ENCODE assay signal across 21 mouse cellular contexts in genomic region chr2:173534581-173534980, GRCm38 (mm10). TPM values are rescaled to one million over a fixed set of nuclear protein-coding genes. Genes with fewer than 3 reads are reported as not detected.
DNase-seq lines count a peak whose midpoint lies in the region; ATAC-seq and TF ChIP-seq lines count a peak whose summit lies in the region.
"Had no signal": no experiment of that assay in that cellular context is flagged by ENCODE, and none has a peak within 500 bp of the region (broad histone marks: within the 10 kb centered on the region; RNA-seq: fewer than 3 reads in every experiment).

No protein-coding gene starts in this region.

- peak; percentile 24 for DNase-seq in lung, postnatal 0 days (ENCODE audit: low spot score)
- DNase-seq in lung, postnatal 4 days = no peak
- peak; percentile 57 for DNase-seq in thymus, postnatal 14 days
- DNase-seq in adrenal gland, adult (ENCODE audit: inconsistent age in 2 of 2, low spot score in 1 of 2) = no peak
- DNase-seq in forebrain, embryonic 10.5 days (ENCODE audit: extremely low spot score, low spot score) = no peak
- DNase-seq in ovary, adult 18-20 months (ENCODE audit: low spot score) = no peak
- DNase-seq: cerebellum, postnatal 36 days; heart, postnatal 10 days; kidney, postnatal 25 days had no signal

- no peaks in the 10 kb centered on the region for H3K9me3 ChIP-seq in lung, postnatal 0 days (ENCODE audit: low read length)
- H3K9me3 ChIP-seq in forebrain, embryonic 10.5 days = no peaks in the 10 kb centered on the region
- H3K9me3 ChIP-seq: embryonic facial prominence, embryonic 13.5 days; midbrain, embryonic 12.5 days; neural tube, embryonic 12.5 days had no signal

- H3K27me3 ChIP-seq in lung, postnatal 0 days (replicated peaks; ENCODE audit: insufficient read depth, low read length) = no peaks in the 10 kb centered on the region
- H3K27me3 ChIP-seq in forebrain, embryonic 10.5 days (ENCODE audit: poor library complexity, severe bottlenecking) = no peaks in the 10 kb centered on the region
- H3K27me3 ChIP-seq: embryonic facial prominence, embryonic 13.5 days; neural tube, embryonic 12.5 days had no signal

- no peak overlapping the region for H3K9ac ChIP-seq in lung, postnatal 0 days (replicated peaks; ENCODE audit: low read depth)
- H3K9ac ChIP-seq: embryonic facial prominence, embryonic 13.5 days; midbrain, embryonic 12.5 days; neural tube, embryonic 12.5 days had no signal

- no peak overlapping the region for H3K27ac ChIP-seq in lung, postnatal 0 days (ENCODE audit: low read length)
- no peak overlapping the region for H3K27ac ChIP-seq in forebrain, embryonic 10.5 days
- H3K27ac ChIP-seq: midbrain, embryonic 12.5 days; neural tube, embryonic 12.5 days had no signal

- no peak overlapping the region for H3K4me3 ChIP-seq in lung, postnatal 0 days (ENCODE audit: low read depth, low read length)
- H3K4me3 ChIP-seq in forebrain, embryonic 10.5 days = no peak overlapping the region
- H3K4me3 ChIP-seq: embryonic facial prominence, embryonic 13.5 days; midbrain, embryonic 12.5 days; neural tube, embryonic 12.5 days had no signal

- 59% methylated on average over 7 of the region's 7 CpGs for WGBS in lung, postnatal 0 days
- 83% methylated on average over 7 of the region's 7 CpGs for WGBS in forebrain, embryonic 10.5 days

- TF ChIP-seq CTCF in lung, postnatal 0 days (IDR thresholded peaks at IDR 0.05) = no peak

- no peak overlapping the region for H3K4me2 ChIP-seq in lung, postnatal 0 days (replicated peaks; ENCODE audit: low read depth, low read length)
- H3K4me2 ChIP-seq: embryonic facial prominence, embryonic 13.5 days; midbrain, embryonic 12.5 days; neural tube, embryonic 12.5 days had no signal

- no peaks in the 10 kb centered on the region for H3K4me1 ChIP-seq in lung, postnatal 0 days (ENCODE audit: insufficient read depth, low read depth, low read length)
- peaks cover 5% of the 10 kb centered on the region for H3K4me1 ChIP-seq in forebrain, embryonic 10.5 days
- H3K4me1 ChIP-seq: neural tube, embryonic 12.5 days had no signal

- no peak for TF ChIP-seq EP300 in lung, postnatal 0 days (IDR thresholded peaks at IDR 0.05)

- H3K36me3 ChIP-seq in lung, postnatal 0 days (ENCODE audit: insufficient read depth, low read length) = no peaks in the 10 kb centered on the region
- no peaks in the 10 kb centered on the region for H3K36me3 ChIP-seq in forebrain, embryonic 10.5 days (replicated peaks)
- H3K36me3 ChIP-seq: embryonic facial prominence, embryonic 13.5 days; midbrain, embryonic 12.5 days; neural tube, embryonic 12.5 days had no signal

- no peak for ATAC-seq in lung, postnatal 0 days
- peak; percentile 84 for ATAC-seq in granulocyte monocyte progenitor cell, adult 5-6 weeks (replicated peaks; ENCODE audit: poor library complexity, severe bottlenecking)
- ATAC-seq in megakaryocyte progenitor cell, adult 5-6 weeks (replicated peaks; ENCODE audit: poor library complexity) = peak; percentile 88

RNA-seq across cellular contexts. Expression of gene 1700021F07Rik, which starts 12.2 kb away (rescaled TPM):
- polyA plus RNA-seq in lung, postnatal 0 days (2015; fragmentation: Nextera tagmentation; extraction: Ambion mirVana) = not detected in 2 replicates
- not detected in 2 replicates for total RNA-seq in granulocyte monocyte progenitor cell, adult 5-6 weeks (2014; fragmentation: Nextera tagmentation)
- not detected in 2 replicates for total RNA-seq in granulocyte monocyte progenitor cell, adult 5-6 weeks (2017)
- total RNA-seq in megakaryocyte progenitor cell, adult 5-6 weeks (2015) = not detected in 2 replicates
- not detected in 2 replicates for total RNA-seq in megakaryocyte progenitor cell, adult 5-6 weeks (2017)
- polyA plus RNA-seq in forebrain, embryonic 10.5 days (2016; fragmentation: Nextera tagmentation; extraction: Ambion mirVana) = not detected in 2 replicates
- total RNA-seq: adrenal gland, postnatal 4 days; heart, postnatal 10 days; left cerebral cortex, adult 8-10 months; MEL had no signal
- polyA plus RNA-seq: embryonic facial prominence, embryonic 13.5 days; forebrain, embryonic 11.5 days; limb, embryonic 14.5 days; lung, embryonic 16.5 days; midbrain, embryonic 12.5 days; neural tube, embryonic 12.5 days; urinary bladder, adult 2 months had no signal

RNA-seq across cellular contexts. Expression of gene Ankrd60, which starts 43.6 kb away (rescaled TPM):
- not detected in 2 replicates for polyA plus RNA-seq in lung, postnatal 0 days (2015; fragmentation: Nextera tagmentation; extraction: Ambion mirVana)
- total RNA-seq in granulocyte monocyte progenitor cell, adult 5-6 weeks (2014; fragmentation: Nextera tagmentation) = not detected in 2 replicates
- not detected in 2 replicates for total RNA-seq in granulocyte monocyte progenitor cell, adult 5-6 weeks (2017)
- 0.88 TPM in 1 of 2 replicates, not detected in the other for total RNA-seq in megakaryocyte progenitor cell, adult 5-6 weeks (2015)
- not detected in 2 replicates for total RNA-seq in megakaryocyte progenitor cell, adult 5-6 weeks (2017)
- not detected in 2 replicates for polyA plus RNA-seq in forebrain, embryonic 10.5 days (2016; fragmentation: Nextera tagmentation; extraction: Ambion mirVana)
- total RNA-seq: adrenal gland, postnatal 4 days; heart, postnatal 10 days; left cerebral cortex, adult 8-10 months; MEL had no signal
- polyA plus RNA-seq: embryonic facial prominence, embryonic 13.5 days; forebrain, embryonic 11.5 days; limb, embryonic 14.5 days; lung, embryonic 16.5 days; midbrain, embryonic 12.5 days; neural tube, embryonic 12.5 days; urinary bladder, adult 2 months had no signal

Comparison
In these comparisons a context has a peak if more than half of its experiments do, and no peak if none do; other contexts are left out.
1. DNase-seq: peak in lung, postnatal 0 days (single experiment) and thymus, postnatal 14 days (single experiment); none in lung, postnatal 4 days (0 of 2), adrenal gland, adult (0 of 2), forebrain, embryonic 10.5 days (single experiment) and ovary, adult 18-20 months (single experiment).